Mouse (Mus musculus) CD4-positive, CD25-positive, alpha-beta regulatory T cell, adult 4 months (primary cell): ENCODE data around the gene Zfp984. TPM values are rescaled to one million over a fixed set of nuclear protein-coding genes. Genes with fewer than 3 reads are reported as not detected.
"Not testable (repeated sequence)": the region's sequence is repeated elsewhere in the genome, so short reads cannot be mapped to it uniquely, and the experiment has no call there.

Source experiments
- ATAC-seq: one replicate; pipeline ENCODE4 v1.8.0; 2017
- polyA plus RNA-seq, 2 experiments: library from polyadenylated mRNA; unstranded; fragments of 100-300 nt; shearing (Covaris generic); gene quantifications; one replicate each; pipeline ENCODE4 v1.2.1; 2017

Zfp984 gene
- 10 to 100 TPM; 26.7 to 34.3 TPM for polyA plus RNA-seq

- ATAC-seq, result peak; percentile 75
Measured at GRCm38 (mm10) chr4:147809292-147809965, at the start of gene Zfp984. TSS of gene Zfp984 (minus strand) at chr4:147809788.

GRCm38 (mm10) chr4:147850776-147851175, 41.2 kb upstream of the Zfp984 start:
- ATAC-seq, result no peak

- ATAC-seq, result peak; percentile 59
Measured at GRCm38 (mm10) chr4:147848584-147848991, 39.0 kb upstream of the Zfp984 start.

GRCm38 (mm10) chr4:147847614-147848583, 38.3 kb upstream of the Zfp984 start, which contains the start of gene Zfp933:
TSS of gene Zfp933 (minus strand) at chr4:147848366.
- ATAC-seq, result peak; percentile 98

GRCm38 (mm10) chr4:147842871-147843270, 33.3 kb upstream of the Zfp984 start:
- no peak for ATAC-seq

GRCm38 (mm10) chr4:147839282-147839681, 29.7 kb upstream of the Zfp984 start:
- ATAC-seq, result not testable (repeated sequence)

GRCm38 (mm10) chr4:147824389-147824788, 14.8 kb upstream of the Zfp984 start:
- ATAC-seq, result no peak

GRCm38 (mm10) chr4:147821414-147821813, 11.8 kb upstream of the Zfp984 start:
- not testable (repeated sequence) for ATAC-seq

GRCm38 (mm10) chr4:147819659-147820058, 10.1 kb upstream of the Zfp984 start:
- not testable (repeated sequence) for ATAC-seq

- ATAC-seq, result peak; percentile 80
Measured at GRCm38 (mm10) chr4:147814592-147815167, 5.1 kb upstream of the Zfp984 start.

GRCm38 (mm10) chr4:147813249-147813765, 3.7 kb upstream of the Zfp984 start:
- ATAC-seq, result no peak

GRCm38 (mm10) chr4:147809966-147810304, 347 bp upstream of the Zfp984 start:
- not testable (repeated sequence) for ATAC-seq

GRCm38 (mm10) chr4:147808483-147808882, 1.1 kb downstream of the Zfp984 start:
- ATAC-seq, result peak; percentile 59

GRCm38 (mm10) chr4:147795308-147795707, 14.3 kb downstream of the Zfp984 start:
- ATAC-seq, result not testable (repeated sequence)

- not testable (repeated sequence) for ATAC-seq
Measured at GRCm38 (mm10) chr4:147794026-147794665, 15.4 kb downstream of the Zfp984 start.

GRCm38 (mm10) chr4:147793390-147793916, 16.1 kb downstream of the Zfp984 start:
- ATAC-seq, result not testable (repeated sequence)

- not testable (repeated sequence) for ATAC-seq
Measured at GRCm38 (mm10) chr4:147791729-147792128, 17.9 kb downstream of the Zfp984 start.

- not testable (repeated sequence) for ATAC-seq
Measured at GRCm38 (mm10) chr4:147746255-147746654, 63.3 kb downstream of the Zfp984 start.

GRCm38 (mm10) chr4:147738636-147739369, 70.8 kb downstream of the Zfp984 start:
- ATAC-seq, result not testable (repeated sequence)
